23 mouse cellular contexts compared by ENCODE assay signal in genomic region chr4:114511649-114512048, GRCm38 (mm10).
DNase-seq lines count a peak whose midpoint lies in the region; ATAC-seq and TF ChIP-seq lines count a peak whose summit lies in the region.
"Had no signal": no experiment of that assay in that cellular context is flagged by ENCODE, and none has a peak within 500 bp of the region (broad histone marks: within the 10 kb centered on the region; RNA-seq: fewer than 3 reads in every experiment).

No protein-coding gene starts in this region.

- no peaks in the 10 kb centered on the region for H3K9me3 ChIP-seq in heart, postnatal 0 days (replicated peaks; ENCODE audit: control insufficient read depth, low read length)
- H3K9me3 ChIP-seq: embryonic facial prominence, embryonic 10.5 days; embryonic facial prominence, embryonic 12.5 days; forebrain, embryonic 13.5 days; forebrain, embryonic 15.5 days had no signal

- no peak overlapping the region for H3K9ac ChIP-seq in heart, postnatal 0 days (replicated peaks; ENCODE audit: low read depth, low read length)
- H3K9ac ChIP-seq: embryonic facial prominence, embryonic 12.5 days; forebrain, embryonic 13.5 days; forebrain, embryonic 15.5 days had no signal

- H3K36me3 ChIP-seq in heart, postnatal 0 days (replicated peaks; ENCODE audit: control insufficient read depth, insufficient read depth, low read length) = no peaks in the 10 kb centered on the region
- H3K36me3 ChIP-seq: embryonic facial prominence, embryonic 10.5 days; embryonic facial prominence, embryonic 12.5 days; forebrain, embryonic 15.5 days; G1E had no signal

- no peak for TF ChIP-seq CTCF in heart, postnatal 0 days (IDR thresholded peaks at IDR 0.05; ENCODE audit: low read depth)

- H3K27me3 ChIP-seq in heart, postnatal 0 days (ENCODE audit: control insufficient read depth, insufficient read depth, low read length) = no peaks in the 10 kb centered on the region
- H3K27me3 ChIP-seq: embryonic facial prominence, embryonic 12.5 days; forebrain, embryonic 13.5 days; forebrain, embryonic 15.5 days; Patski had no signal

- no peak overlapping the region for H3K4me2 ChIP-seq in heart, postnatal 0 days (ENCODE audit: low read depth, low read length)
- H3K4me2 ChIP-seq: embryonic facial prominence, embryonic 12.5 days; forebrain, embryonic 13.5 days; forebrain, embryonic 15.5 days had no signal

- 33% methylated on average over 3 of the region's 3 CpGs for WGBS in heart, postnatal 0 days

- no peak for ATAC-seq in heart, postnatal 0 days (ENCODE audit: insufficient read depth, low read depth)
- ATAC-seq: activated CD4-positive, CD25-positive, alpha-beta regulatory T cell, adult 4 months; CD4-positive, CD25-positive, alpha-beta regulatory T cell, adult 4 months; forebrain, embryonic 13.5 days; forebrain, embryonic 15.5 days; Patski had no signal

- peak; percentile 94 for DNase-seq in heart, adult 11 months
- DNase-seq in heart, postnatal 25 days (ENCODE audit: low spot score) = no peak
- DNase-seq in heart, postnatal 0 days (ENCODE audit: low spot score) = no peak
- no peak for DNase-seq in heart, postnatal 36 days
- DNase-seq in testis, postnatal 10 days (ENCODE audit: low spot score) = peak; percentile 29
- DNase-seq in testis, postnatal 14 days (ENCODE audit: low spot score) = no peak
- DNase-seq: adrenal gland, adult 8-10 months; adrenal gland, postnatal 14 days; adrenal gland, postnatal 36 days; B cell, adult 2 months; cerebellum, adult 11-12 months; cerebellum, adult 2 months; cerebellum, adult 9-10 months; cerebellum, postnatal 10 days; cerebellum, postnatal 25 days had no signal

- peak overlapping the region; percentile 47; the same call in 1 of the 2 replicates for H3K27ac ChIP-seq in heart, postnatal 0 days (ENCODE audit: low read depth)
- H3K27ac ChIP-seq: embryonic facial prominence, embryonic 10.5 days; embryonic facial prominence, embryonic 12.5 days; forebrain, embryonic 13.5 days; forebrain, embryonic 15.5 days had no signal

- H3K4me3 ChIP-seq in heart, postnatal 0 days (ENCODE audit: low read depth, low read length) = no peak overlapping the region
- H3K4me3 ChIP-seq: embryonic facial prominence, embryonic 10.5 days; embryonic facial prominence, embryonic 12.5 days; forebrain, embryonic 13.5 days; forebrain, embryonic 15.5 days had no signal

- intact Hi-C loops in heart, postnatal 25 days (cut with DNase I) = loop anchor here (10.0 kb wide), 1 partner anchor 103 kb away; no protein-coding TSS in a partner anchor
- intact Hi-C loops in heart, postnatal 36 days (cut with DNase I) = no loop called here

- H3K4me1 ChIP-seq in heart, postnatal 0 days (ENCODE audit: control insufficient read depth, insufficient read depth) = peaks cover 56% of the 10 kb centered on the region
- H3K4me1 ChIP-seq: forebrain, embryonic 15.5 days had no signal

- no peak for TF ChIP-seq EP300 in heart, postnatal 0 days (IDR thresholded peaks at IDR 0.05; ENCODE audit: low read depth)

Comparison
In these comparisons a context has a peak if more than half of its experiments do, and no peak if none do; other contexts are left out.
1. DNase-seq: peak in heart, adult 11 months (single experiment) and testis, postnatal 10 days (single experiment); none in heart, postnatal 25 days (single experiment), heart, postnatal 0 days (single experiment), heart, postnatal 36 days (0 of 2) and testis, postnatal 14 days (single experiment).